Mouse (Mus musculus) large intestine, adult 2 months (tissue): Measurements from ENCODE around the gene Cd63. TPM values are rescaled to one million over a fixed set of nuclear protein-coding genes. Genes with fewer than 3 reads are reported as not detected.

Source experiments
- DNase-seq: peaks from one replicate; pipeline ENCODE4 v3.0.0-alpha.2; 2012; ENCODE audit warnings: low read depth, low spot score
- WGBS: fragments of 180-500 bp; shearing (Covaris S2); methylation state at CpG from one replicate; pipeline ENCODE4 v1.1.7; 2018; 5-methylcytosine and 5-hydroxymethylcytosine counted together
- polyA plus RNA-seq: library from polyadenylated mRNA; depleted of rRNA; stranded (reverse); fragments of >200 nt; gene quantifications from 2 replicates; pipeline ENCODE4 v1.2.3, GENCODE M21; 2012

Cd63 gene
- polyA plus RNA-seq, 1 experiment, result 137 TPM

GRCm38 (mm10) chr10:128901409-128901808 is 620 bp downstream of the Cd63 start:
- DNase-seq, result no peak
- 87% methylated on average over 1 of the region's 1 CpGs for WGBS

GRCm38 (mm10) chr10:128902409-128902988 is 1.7 kb downstream of the Cd63 start:
- 89% methylated on average over 3 of the region's 3 CpGs for WGBS
- no peak for DNase-seq

DNA sequence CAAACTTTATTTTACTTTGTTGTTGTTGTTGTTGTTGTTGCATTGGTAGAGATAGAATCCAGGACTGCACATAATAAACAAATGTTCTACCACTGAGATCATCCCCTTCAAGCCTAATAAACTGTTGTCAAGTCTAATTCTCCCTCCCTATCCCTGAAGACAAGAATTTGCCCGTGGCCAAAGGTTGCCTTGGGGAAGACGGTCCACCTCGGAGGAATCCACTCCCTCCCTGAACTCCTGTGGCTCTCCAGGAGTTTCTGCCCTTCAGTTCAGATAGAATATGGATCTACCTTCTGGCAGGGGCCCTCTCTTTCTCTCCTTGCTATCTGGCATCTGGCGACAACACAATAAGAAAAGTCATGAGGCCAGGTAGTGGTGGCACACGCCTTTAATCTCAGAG is 4.0 kb downstream of the Cd63 start:
- 75% methylated on average over 5 of the region's 5 CpGs for WGBS
- no peak for DNase-seq

DNA sequence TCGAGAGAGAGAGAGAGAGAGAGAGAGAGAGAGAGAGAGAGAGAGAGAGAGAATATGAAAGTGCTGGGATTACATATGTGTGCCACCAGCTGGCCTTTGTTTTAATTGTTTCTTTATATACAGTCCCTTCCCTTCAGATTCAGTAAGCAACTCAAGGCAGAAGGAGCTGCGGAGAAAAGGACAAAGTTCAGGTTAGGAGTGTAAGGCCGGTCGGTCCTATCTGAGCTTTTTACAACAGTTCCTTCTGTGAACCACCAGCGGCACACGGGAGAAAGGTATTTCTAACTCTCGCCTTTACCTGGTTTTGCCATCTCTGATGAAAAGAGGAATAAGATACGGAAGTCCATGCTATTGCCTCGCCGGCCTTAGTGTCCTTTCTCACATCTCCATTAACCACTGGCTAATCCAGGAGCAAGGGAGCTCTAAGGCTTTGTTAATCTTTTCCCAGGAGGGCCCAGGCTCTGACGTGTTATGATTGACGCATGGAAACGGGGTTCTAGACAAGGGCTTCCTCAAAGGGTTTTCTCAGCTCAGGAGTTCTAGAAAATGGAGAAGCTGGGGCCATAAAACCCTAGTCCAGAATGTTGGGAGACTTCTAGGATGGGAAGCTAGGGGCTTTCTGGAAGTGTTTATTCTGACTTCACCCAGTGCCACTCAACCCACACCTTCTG is 8.1 kb downstream of the Cd63 start:
- peak; percentile 57 for DNase-seq

GRCm38 (mm10) chr10:128909567-128910028 is 8.8 kb downstream of the Cd63 start:
- WGBS, result 2% methylated on average over 32 of the region's 41 CpGs
- DNase-seq, result no peak

More for the DNA sequence above, 8.1 kb downstream of the Cd63 start:
- 27% methylated on average over 13 of the region's 13 CpGs for WGBS

DNA sequence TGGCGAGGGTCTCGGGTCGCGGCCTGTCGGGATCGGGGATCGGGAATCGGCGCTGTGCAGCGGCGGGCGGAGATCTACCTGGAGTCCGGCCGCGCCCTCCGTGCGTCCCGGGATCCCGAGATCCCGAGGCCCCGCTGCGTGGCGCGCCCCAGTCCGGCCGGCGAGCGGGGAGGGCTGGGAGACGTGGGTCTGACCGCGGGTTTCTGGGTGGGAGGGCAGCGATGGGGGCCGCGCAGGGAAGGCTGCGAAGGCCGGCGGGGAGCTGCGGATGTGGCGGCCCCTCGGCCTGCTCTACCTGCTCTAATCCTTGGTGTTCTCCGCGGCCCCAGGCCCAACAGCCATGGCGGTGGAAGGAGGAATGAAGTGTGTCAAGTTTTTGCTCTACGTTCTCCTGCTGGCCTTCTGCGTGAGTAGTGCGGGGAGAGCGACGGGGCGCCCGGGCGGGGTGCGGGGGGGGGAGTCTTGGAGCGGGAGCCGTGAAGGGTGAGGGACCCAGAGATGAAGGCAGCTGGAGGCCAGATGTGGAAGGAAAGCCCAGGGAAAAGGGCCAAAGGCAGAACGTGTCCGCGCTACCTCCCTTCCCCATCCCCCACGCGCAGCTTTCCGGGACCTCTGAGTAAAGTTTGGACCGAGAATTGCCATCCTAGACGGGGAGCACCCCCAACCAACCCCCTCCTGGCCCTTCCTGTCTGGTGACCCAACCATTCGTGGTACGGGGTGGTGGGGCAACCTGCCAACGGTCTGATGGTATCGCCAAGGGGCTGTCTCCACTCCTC is 9.5 kb downstream of the Cd63 start:
- under 1% methylated on average over 65 of the region's 66 CpGs for WGBS
- no peak for DNase-seq

DNA sequence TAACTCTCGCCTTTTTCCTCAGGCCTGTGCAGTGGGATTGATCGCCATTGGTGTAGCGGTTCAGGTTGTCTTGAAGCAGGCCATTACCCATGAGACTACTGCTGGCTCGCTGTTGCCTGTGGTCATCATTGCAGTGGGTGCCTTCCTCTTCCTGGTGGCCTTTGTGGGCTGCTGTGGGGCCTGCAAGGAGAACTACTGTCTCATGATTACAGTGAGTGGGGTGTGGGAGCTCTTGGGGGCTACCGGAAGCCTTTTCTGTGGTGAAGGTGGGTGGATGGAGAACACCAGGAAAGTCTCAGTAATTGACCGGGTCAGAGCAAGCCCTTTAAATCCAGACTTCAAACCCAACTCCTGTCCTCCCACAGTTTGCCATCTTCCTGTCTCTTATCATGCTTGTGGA is 10.6 kb downstream of the Cd63 start:
- DNase-seq, result no peak
- WGBS, result 74% methylated on average over 6 of the region's 6 CpGs

DNA sequence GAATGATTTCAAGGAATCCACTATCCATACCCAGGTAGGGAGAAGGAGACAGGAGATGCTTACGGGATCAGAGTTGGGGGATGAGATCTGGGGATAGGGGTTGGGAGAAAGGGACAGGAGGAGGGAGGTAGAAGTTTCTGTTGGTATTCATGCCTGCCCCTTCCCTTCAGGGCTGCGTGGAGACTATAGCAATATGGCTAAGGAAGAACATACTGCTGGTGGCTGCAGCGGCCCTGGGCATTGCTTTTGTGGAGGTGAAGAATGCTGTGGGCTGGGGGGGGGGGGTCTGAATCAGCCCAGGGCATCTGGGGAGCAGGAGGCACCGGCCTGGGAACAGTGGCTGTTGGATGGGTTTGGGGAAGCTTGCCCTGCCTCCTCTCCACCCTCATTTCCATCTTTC is 11.5 kb downstream of the Cd63 start:
- no peak for DNase-seq
- WGBS, result 71% methylated on average over 4 of the region's 4 CpGs

GRCm38 (mm10) chr10:128912791-128913190 is 12.0 kb downstream of the Cd63 start:
- 69% methylated on average over 4 of the region's 4 CpGs for WGBS
- no peak for DNase-seq

DNA sequence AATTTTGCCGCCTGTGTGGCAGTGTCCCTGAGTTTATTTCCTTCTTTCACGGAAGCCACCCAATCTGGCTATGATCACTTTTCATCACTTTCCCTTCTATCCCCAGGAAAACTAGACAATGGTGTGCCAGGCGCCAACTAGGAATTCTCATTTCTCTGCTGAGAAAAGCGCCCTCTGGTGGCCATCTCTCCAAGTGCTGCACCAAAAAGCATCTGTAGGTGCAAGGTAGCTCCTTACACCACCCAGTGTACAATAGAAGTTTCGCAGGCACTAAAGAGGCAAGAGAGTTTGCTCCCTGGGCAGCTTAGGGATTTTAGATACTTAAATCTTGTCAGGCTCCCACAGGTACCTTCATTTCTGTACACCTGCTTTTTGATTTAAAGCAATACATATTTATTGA is 12.4 kb downstream of the Cd63 start:
- WGBS, result under 1% methylated on average over 5 of the region's 5 CpGs
- peak; percentile 90 for DNase-seq

GRCm38 (mm10) chr10:128913696-128914095 is 12.9 kb downstream of the Cd63 start:
- WGBS, result 84% methylated on average over 12 of the region's 12 CpGs

DNA sequence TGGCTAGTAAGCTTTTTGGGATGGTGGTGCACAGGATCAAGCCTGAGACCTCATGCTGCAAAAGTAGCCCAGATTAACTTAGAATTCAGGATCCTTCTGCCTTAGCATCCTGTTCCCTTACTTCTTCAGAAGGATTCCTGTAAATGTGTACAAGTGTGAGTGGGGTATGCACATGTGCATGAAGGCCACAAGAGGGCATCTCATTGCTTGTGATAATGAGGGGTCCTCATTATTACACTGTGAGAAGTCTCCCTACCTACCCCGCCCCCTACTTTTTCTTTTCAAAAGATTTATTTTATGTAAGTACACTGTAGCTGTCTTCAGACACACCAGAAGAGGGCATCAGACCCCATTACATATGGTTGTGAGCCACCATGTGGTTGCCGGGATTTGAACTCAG is 14.8 kb downstream of the Cd63 start:
- 89% methylated on average over 2 of the region's 2 CpGs for WGBS
- no peak for DNase-seq

More at GRCm38 (mm10) chr10:128913696-128914095, 12.9 kb downstream of the Cd63 start:
- DNase-seq, result no peak

DNA sequence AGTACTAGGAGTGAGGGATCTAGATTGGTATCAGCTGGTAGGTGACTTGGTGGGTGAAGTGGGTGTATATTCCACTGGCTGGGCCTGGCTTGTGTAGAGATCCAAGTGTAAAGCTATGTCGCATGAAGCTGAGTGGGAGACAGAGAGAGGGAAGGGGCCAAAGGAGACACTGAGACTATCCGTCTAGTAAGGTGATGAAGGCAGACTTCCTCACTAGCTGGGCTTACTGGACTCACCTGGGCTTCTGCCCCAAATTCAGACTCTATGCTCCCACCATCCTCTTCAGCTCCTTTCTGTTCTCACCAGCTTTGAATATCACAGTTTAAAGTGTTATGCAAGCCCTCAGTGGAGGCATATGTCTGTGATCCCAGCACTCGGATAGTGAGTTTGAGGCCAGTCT is 15.9 kb downstream of the Cd63 start:
- WGBS, result 84% methylated on average over 3 of the region's 3 CpGs
- no peak for DNase-seq

- 85% methylated on average over 6 of the region's 6 CpGs for WGBS
- DNase-seq, result no peak
These were observed 16.6 kb downstream of the Cd63 start for GRCm38 (mm10) chr10:128917400-128917799.

GRCm38 (mm10) chr10:128918246-128918645 is 17.5 kb downstream of the Cd63 start:
- DNase-seq, result no peak

GRCm38 (mm10) chr10:128919203-128919631 is 18.4 kb downstream of the Cd63 start:
- DNase-seq, result no peak
- WGBS, result 22% methylated on average over 6 of the region's 6 CpGs

More at GRCm38 (mm10) chr10:128918246-128918645, 17.5 kb downstream of the Cd63 start:
- WGBS, result 58% methylated on average over 7 of the region's 7 CpGs

DNA sequence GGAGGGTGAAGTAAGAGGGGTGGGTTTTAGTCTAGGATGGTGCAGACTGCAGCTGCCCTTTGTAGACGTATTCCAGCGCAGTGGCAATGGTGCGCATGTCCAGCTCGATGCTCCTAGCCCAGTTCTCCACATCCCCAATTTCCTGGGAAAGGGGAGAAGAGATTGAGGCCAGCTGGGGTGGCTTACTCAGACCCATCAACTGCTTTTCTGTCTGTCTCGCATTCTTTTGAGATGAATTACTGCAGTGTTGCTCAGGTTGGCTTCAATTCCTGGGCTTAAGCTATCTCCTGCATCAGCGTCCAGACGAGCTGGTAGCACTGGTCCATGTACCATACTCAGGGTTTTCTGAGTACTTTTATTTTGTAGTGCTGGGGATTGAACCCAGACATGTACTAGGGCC is 19.2 kb downstream of the Cd63 start:
- 76% methylated on average over 7 of the region's 7 CpGs for WGBS
- DNase-seq, result no peak

DNA sequence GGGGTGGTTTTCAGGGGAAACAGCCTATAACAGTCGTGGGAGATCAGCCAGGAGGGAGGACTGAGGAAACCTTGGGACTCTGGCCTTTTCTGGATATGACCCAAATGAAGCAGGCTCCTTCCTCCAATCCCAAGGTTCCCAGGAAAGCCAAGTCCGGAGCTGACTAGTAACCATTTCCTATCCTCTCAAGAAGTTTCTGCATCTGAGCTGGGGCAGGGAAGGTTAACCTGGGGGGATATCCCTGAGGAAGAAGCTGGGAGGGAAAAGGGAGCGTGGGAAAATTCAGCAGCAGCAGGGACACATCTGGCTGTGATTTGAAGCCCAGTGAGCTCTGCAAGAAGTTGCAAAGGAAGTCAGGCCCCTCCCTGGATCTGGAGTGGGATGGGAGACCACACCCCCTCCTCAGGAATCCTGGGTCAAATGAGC is 20.0 kb downstream of the Cd63 start:
- 44% methylated on average over 3 of the region's 3 CpGs for WGBS

GRCm38 (mm10) chr10:128921251-128921650 is 20.5 kb downstream of the Cd63 start:
- no peak for DNase-seq
- 47% methylated on average over 1 of the region's 1 CpGs for WGBS

More for the DNA sequence above, 20.0 kb downstream of the Cd63 start:
- no peak for DNase-seq
